Mouse (Mus musculus): ENCODE results near the gene Tmem37. TPM values are rescaled to one million over a fixed set of nuclear protein-coding genes. Genes with fewer than 3 reads are reported as not detected.

Gene Tmem37
- total and polyA plus RNA-seq, 3 experiments: 9.8 to 22.6 (median 22.4) TPM

DNA sequence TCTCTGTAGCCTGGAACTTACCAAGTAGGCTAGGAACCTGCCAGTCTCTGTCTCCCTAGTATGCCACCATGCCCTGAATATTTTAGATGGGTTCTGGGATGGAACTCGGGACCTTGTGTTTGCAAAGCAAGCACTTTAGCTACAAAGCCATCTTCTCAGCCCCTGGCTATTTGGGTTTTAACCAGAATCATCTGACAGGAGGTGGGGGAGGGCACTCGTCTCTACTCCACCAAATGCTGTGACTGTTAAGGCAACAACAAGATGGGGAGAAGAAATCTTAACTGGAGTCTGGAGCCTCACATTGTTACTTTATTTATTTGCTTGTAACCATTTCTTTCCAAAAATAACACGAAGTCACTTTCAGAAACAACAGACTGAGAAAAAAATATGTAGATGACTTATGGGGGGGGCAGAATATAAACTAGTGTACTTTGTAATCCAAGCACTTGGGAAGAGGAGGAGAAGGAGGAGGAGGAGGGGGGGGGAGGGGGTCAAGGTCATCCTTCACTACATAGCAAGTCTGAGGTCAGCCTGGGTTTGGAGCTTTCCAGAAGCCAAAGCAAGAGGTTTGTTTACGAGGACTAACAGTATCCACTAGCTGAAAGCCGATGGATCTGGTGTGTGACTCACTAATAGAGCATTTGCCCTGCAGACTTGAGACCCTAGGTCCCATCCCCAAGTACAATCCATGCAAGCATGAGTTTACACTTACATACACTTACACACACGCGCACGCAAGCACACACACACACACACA, 16.0 kb downstream of the Tmem37 start:
- DNase-seq: no peak

DNA sequence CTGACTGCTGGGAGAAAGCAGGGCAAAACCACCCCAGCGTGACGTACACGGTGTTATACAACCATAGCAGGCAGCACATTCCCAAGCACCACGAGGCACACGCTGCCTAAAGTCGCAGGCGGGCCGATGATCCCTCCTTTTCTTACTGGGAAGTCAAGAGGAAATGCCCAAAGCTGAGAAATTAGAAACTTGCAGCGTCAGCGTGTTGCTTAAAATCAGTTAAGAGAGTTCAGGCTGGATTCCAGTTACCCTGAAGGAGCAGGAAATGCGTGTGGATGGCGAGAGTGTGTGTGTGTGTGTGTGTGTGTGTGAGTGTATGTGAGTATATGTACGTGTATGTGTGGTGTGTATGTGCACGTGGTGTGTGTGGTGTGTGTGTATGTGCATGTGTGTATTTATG, 16.8 kb downstream of the Tmem37 start:
- DNase-seq: no peak

GRCm38 (mm10) chr1:120056236-120056635, 17.6 kb downstream of the Tmem37 start:
- DNase-seq: no peak

- DNase-seq: no peak
Measured at GRCm38 (mm10) chr1:120055475-120055874, 18.4 kb downstream of the Tmem37 start.

GRCm38 (mm10) chr1:120054997-120055396, 18.9 kb downstream of the Tmem37 start:
- peak; percentile 85 for DNase-seq

GRCm38 (mm10) chr1:120051070-120051469, 22.8 kb downstream of the Tmem37 start:
- DNase-seq: no peak

- no peak for DNase-seq
Measured at GRCm38 (mm10) chr1:120047325-120047724, 26.5 kb downstream of the Tmem37 start.

- no peak for DNase-seq
Measured at GRCm38 (mm10) chr1:120044584-120044983, 29.3 kb downstream of the Tmem37 start.

DNA sequence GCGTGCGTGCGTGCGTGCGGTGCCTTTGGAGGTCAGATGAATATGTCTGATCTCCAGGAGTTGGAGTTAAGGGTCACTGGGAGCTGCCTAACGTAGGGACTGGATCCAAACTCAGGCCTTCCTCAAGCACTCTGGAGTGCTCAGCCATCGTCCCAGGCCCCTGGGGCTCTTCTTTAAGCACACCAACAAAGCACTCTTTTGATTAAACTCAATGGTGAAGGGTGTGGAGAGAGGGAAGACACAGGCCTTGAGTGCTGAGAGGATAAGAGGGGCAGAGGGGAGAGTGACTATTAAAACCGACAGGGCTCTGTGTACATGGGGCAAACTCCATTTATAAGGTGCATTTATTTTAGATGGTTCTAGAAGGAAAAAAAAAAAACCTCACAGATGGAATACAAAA, 31.5 kb downstream of the Tmem37 start:
- no peak for DNase-seq

GRCm38 (mm10) chr1:120038594-120038993, 35.3 kb downstream of the Tmem37 start:
- DNase-seq: no peak

- DNase-seq: peak; percentile 54
Measured at GRCm38 (mm10) chr1:120037021-120037683, 36.7 kb downstream of the Tmem37 start.

DNA sequence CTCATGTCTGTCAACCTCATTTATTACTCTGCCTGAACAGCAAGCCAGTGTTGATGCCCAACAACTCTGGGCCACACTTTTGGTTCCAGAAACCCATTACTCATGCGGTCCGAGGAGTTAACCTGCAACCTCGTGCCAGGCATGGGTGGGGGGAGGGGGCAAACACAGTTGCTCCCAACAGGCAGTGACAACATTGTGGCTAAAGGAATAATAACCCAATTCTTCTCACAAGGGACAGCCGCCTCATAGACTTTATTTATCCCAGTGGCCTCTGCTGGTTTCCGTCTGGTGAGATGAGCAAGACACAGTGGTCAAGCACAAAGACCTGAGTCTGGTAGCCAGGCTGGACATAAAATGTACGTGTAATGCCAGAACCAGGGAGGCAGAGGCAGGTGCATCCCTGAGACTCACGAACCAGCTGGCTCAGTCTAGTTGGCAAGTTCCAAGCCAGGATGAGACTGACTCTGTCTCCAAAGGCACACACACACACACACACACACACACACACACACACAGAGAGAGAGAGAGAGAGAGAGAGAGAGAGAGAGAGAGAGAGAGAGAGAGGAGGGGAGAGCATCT, 38.3 kb downstream of the Tmem37 start:
- no peak for DNase-seq

GRCm38 (mm10) chr1:120034793-120035192, 39.1 kb downstream of the Tmem37 start:
- DNase-seq: no peak

DNA sequence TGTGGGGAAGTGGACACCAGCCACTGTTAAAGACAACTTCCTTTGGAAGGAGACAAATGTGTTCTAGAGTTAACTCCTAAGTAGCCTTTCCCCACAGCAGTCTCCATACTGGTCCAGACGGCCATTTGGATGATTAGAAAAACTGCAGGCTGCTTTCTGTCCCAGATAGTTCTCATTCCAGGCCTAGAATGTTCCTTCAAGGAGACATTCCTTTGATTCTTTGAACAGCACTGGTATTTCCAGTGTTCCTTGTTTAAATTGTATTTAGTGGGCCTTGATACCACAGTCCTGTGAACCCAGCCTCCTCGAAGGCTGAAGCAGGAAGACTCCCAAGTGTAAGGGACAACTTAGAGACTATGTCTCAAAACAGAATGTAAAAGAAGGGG, 40.4 kb downstream of the Tmem37 start:
- DNase-seq: no peak

- peak; percentile 83 for DNase-seq
Measured at GRCm38 (mm10) chr1:120032804-120033468, 40.9 kb downstream of the Tmem37 start.

- no peak for DNase-seq
Measured at GRCm38 (mm10) chr1:120030474-120030873, 43.4 kb downstream of the Tmem37 start.

- no peak for DNase-seq
Measured at GRCm38 (mm10) chr1:120027693-120028092, 46.2 kb downstream of the Tmem37 start.

DNA sequence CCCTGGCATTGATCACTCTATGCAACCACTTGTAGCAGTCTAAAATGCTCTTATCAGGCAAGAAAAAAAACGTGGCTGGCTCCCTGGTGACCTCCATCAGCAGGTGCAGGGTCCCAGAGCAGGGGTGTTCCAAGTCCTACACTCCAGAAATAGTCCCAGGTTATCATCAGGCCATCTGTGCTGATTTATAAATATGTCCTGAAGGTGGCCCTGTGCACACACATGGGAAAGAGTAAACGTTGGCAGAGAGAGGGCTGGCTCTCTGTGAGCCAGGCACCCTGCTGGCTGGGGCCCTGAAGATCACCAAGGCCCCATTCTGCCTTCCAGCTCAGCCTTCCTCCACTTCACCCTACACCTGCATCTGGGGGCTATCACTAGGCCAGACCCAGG, 48.8 kb downstream of the Tmem37 start:
- no peak for DNase-seq

GRCm38 (mm10) chr1:120024331-120025049, 49.4 kb downstream of the Tmem37 start:
- no peak for DNase-seq

- no peak for DNase-seq
Measured at GRCm38 (mm10) chr1:120021951-120022350, 51.9 kb downstream of the Tmem37 start.

GRCm38 (mm10) chr1:120020322-120020897, 53.5 kb downstream of the Tmem37 start:
- DNase-seq: no peak

- DNase-seq: no peak
Measured at GRCm38 (mm10) chr1:120019428-120019827, 54.4 kb downstream of the Tmem37 start.

Measured in adrenal gland, adult 2 months (tissue).